Mouse (Mus musculus): ENCODE measurements around the gene Rere. TPM values are rescaled to one million over a fixed set of nuclear protein-coding genes. Genes with fewer than 3 reads are reported as not detected.
"Not testable (repeated sequence)": the region's sequence is repeated elsewhere in the genome, so short reads cannot be mapped to it uniquely, and the experiment has no call there.

The Rere gene
- total RNA-seq, 2 experiments from 2014 or later, result 89.9 to 102 TPM

- DNase-seq (ENCODE audit: low spot score in 2 of 2), result peak in 1 of 2 experiments; percentile 36
Observed at GRCm38 (mm10) chr4:150281891-150282630, 615 bp downstream of the Rere start.

GRCm38 (mm10) chr4:150282631-150283334, 1.3 kb downstream of the Rere start:
- no peak for DNase-seq (ENCODE audit: low spot score in 2 of 2)

GRCm38 (mm10) chr4:150283335-150283638, 1.8 kb downstream of the Rere start:
- peak in 1 of 2 experiments; percentile 16 for DNase-seq (ENCODE audit: low spot score in 2 of 2)

- no peak for DNase-seq (ENCODE audit: low spot score in 2 of 2)
Observed at GRCm38 (mm10) chr4:150283993-150284392, 2.5 kb downstream of the Rere start.

- DNase-seq (ENCODE audit: low spot score in 2 of 2), result no peak
Observed at GRCm38 (mm10) chr4:150286980-150287379, 5.5 kb downstream of the Rere start.

- DNase-seq (ENCODE audit: low spot score in 2 of 2), result not testable (repeated sequence)
Observed at GRCm38 (mm10) chr4:150287463-150287862, 6.0 kb downstream of the Rere start.

GRCm38 (mm10) chr4:150291900-150292299, 10.5 kb downstream of the Rere start:
- no peak for DNase-seq (ENCODE audit: low spot score in 2 of 2)

GRCm38 (mm10) chr4:150294870-150295269, 13.4 kb downstream of the Rere start:
- DNase-seq (ENCODE audit: low spot score in 2 of 2), result no peak

GRCm38 (mm10) chr4:150295966-150296365, 14.5 kb downstream of the Rere start:
- no peak for DNase-seq (ENCODE audit: low spot score in 2 of 2)

GRCm38 (mm10) chr4:150302726-150303125, 21.3 kb downstream of the Rere start:
- no peak for DNase-seq (ENCODE audit: low spot score in 2 of 2)

- no peak for DNase-seq (ENCODE audit: low spot score in 2 of 2)
Observed at GRCm38 (mm10) chr4:150306701-150307100, 25.3 kb downstream of the Rere start.

GRCm38 (mm10) chr4:150307226-150307625, 25.8 kb downstream of the Rere start:
- DNase-seq (ENCODE audit: low spot score in 2 of 2), result no peak

GRCm38 (mm10) chr4:150311431-150311830, 30.0 kb downstream of the Rere start:
- DNase-seq (ENCODE audit: low spot score in 2 of 2), result no peak

- DNase-seq (ENCODE audit: low spot score in 2 of 2), result no peak
Observed at GRCm38 (mm10) chr4:150312646-150313045, 31.2 kb downstream of the Rere start.

- DNase-seq (ENCODE audit: low spot score in 2 of 2), result no peak
Observed at GRCm38 (mm10) chr4:150315301-150315700, 33.9 kb downstream of the Rere start.

GRCm38 (mm10) chr4:150316546-150316945, 35.1 kb downstream of the Rere start:
- no peak for DNase-seq (ENCODE audit: low spot score in 2 of 2)

- DNase-seq (ENCODE audit: low spot score in 2 of 2), result no peak
Observed at GRCm38 (mm10) chr4:150325046-150325801, 43.8 kb downstream of the Rere start.

- DNase-seq (ENCODE audit: low spot score in 2 of 2), result no peak
Observed at GRCm38 (mm10) chr4:150326005-150326404, 44.6 kb downstream of the Rere start.

GRCm38 (mm10) chr4:150327476-150327875, 46.0 kb downstream of the Rere start:
- DNase-seq (ENCODE audit: low spot score in 2 of 2), result no peak

- no peak for DNase-seq (ENCODE audit: low spot score in 2 of 2)
Observed at GRCm38 (mm10) chr4:150333927-150334682, 52.7 kb downstream of the Rere start.

- no peak for DNase-seq (ENCODE audit: low spot score in 2 of 2)
Observed at GRCm38 (mm10) chr4:150337260-150337659, 55.8 kb downstream of the Rere start.

Measured in left cerebral cortex, adult 18-20 months (tissue).